Mouse (Mus musculus) monocyte, adult 5-6 weeks (primary cell): ENCODE measurements around the gene Acadvl. TPM values are rescaled to one million over a fixed set of nuclear protein-coding genes. Genes with fewer than 3 reads are reported as not detected.
A peak's percentile ranks its signal among the peaks of the same experiment; 100 is the strongest.

Experiments used
- ATAC-seq: fragments of 153-309, 156-312 bp; replicated peaks from 2 replicates; pipeline ENCODE4 v1.8.0; 2017; ENCODE audit warnings: mild to moderate bottlenecking; ENCODE audit not compliant: low TSS enrichment, insufficient number of reproducible peaks, severe bottlenecking, poor library complexity, low FRiP score
- total RNA-seq: library from RNA; stranded (forward); fragments of 200-1000, 200-491, 200-594 nt; gene quantifications from 3 replicates; pipeline ENCODE4 v1.2.3, GENCODE M21; 2017

Gene Acadvl
- total RNA-seq, 1 experiment from 2014 or later: 55.3 TPM

- no peak for ATAC-seq
Measured at GRCm38 (mm10) chr11:70012931-70013330, 2.3 kb downstream of the Acadvl start.

- ATAC-seq: no peak
Measured at GRCm38 (mm10) chr11:70010961-70011360, 4.2 kb downstream of the Acadvl start.

GRCm38 (mm10) chr11:70010548-70010947, 4.7 kb downstream of the Acadvl start:
- ATAC-seq: no peak

- ATAC-seq: no peak
Measured at GRCm38 (mm10) chr11:70010033-70010432, 5.2 kb downstream of the Acadvl start.

- ATAC-seq: no peak
Measured at GRCm38 (mm10) chr11:70005521-70005920, 9.7 kb downstream of the Acadvl start.

- no peak for ATAC-seq
Measured at GRCm38 (mm10) chr11:70002471-70002870, 12.7 kb downstream of the Acadvl start.

- no peak for ATAC-seq
Measured at GRCm38 (mm10) chr11:70001865-70002264, 13.3 kb downstream of the Acadvl start.

GRCm38 (mm10) chr11:70001159-70001558, 14.1 kb downstream of the Acadvl start:
- no peak for ATAC-seq

- peak; percentile 42 for ATAC-seq
Measured at GRCm38 (mm10) chr11:70000396-70000898, 14.8 kb downstream of the Acadvl start, which contains the start of gene Dvl2. Dvl2 (plus strand) TSS chr11:70000595.

- no peak for ATAC-seq
Measured at GRCm38 (mm10) chr11:69999666-70000065, 15.5 kb downstream of the Acadvl start.

- ATAC-seq: no peak
Measured at GRCm38 (mm10) chr11:69998567-69999491, 16.4 kb downstream of the Acadvl start.

GRCm38 (mm10) chr11:69997070-69997509, 18.1 kb downstream of the Acadvl start:
- ATAC-seq: 0 out of 2 replicates have a peak, but pooled peaks have one; percentile 4

GRCm38 (mm10) chr11:69996161-69997061, 18.8 kb downstream of the Acadvl start:
- no peak for ATAC-seq

- ATAC-seq: peak; percentile 67
Measured at GRCm38 (mm10) chr11:69995391-69995960, 19.7 kb downstream of the Acadvl start, which contains the start of gene Phf23. Phf23 (plus strand) TSS chr11:69995777.

- no peak for ATAC-seq
Measured at GRCm38 (mm10) chr11:69994401-69995090, 20.7 kb downstream of the Acadvl start.

GRCm38 (mm10) chr11:69992932-69993331, 22.3 kb downstream of the Acadvl start:
- ATAC-seq: no peak

GRCm38 (mm10) chr11:69992396-69992795, 22.8 kb downstream of the Acadvl start:
- ATAC-seq: no peak

GRCm38 (mm10) chr11:69991711-69992110, 23.5 kb downstream of the Acadvl start:
- ATAC-seq: no peak
